Mouse (Mus musculus) liver, embryonic 11.5 days (tissue): ENCODE results near the gene Zbtb17. TPM values are rescaled to one million over a fixed set of nuclear protein-coding genes. Genes with fewer than 3 reads are reported as not detected.

ENCODE experiments used
- ATAC-seq: fragments of 200-750 bp; cut with Nextera tagmentation; replicated peaks from 2 replicates; pipeline ENCODE4 v1.8.0; 2017; ENCODE audit warnings: moderate number of reproducible peaks, mild to moderate bottlenecking, moderate TSS enrichment, moderate library complexity; ENCODE audit not compliant: low FRiP score
- DNase-seq: peaks from one replicate; pipeline ENCODE4 v3.0.0-alpha.2; 2017; ENCODE audit warnings: low spot score
- H3K27ac ChIP-seq: fragments of 300-500 bp; sonication (generic); 2 replicates; pipeline ENCODE4 v1.5.1; 2014; ENCODE audit warnings: mild to moderate bottlenecking, low read depth, low read length, control low read depth
- H3K27me3 ChIP-seq: fragments of 300-500 bp; sonication (generic); replicated peaks from 2 replicates; pipeline ENCODE4 v1.6.1; 2014; ENCODE audit warnings: low read length, mixed read lengths; ENCODE audit not compliant: control insufficient read depth, insufficient read depth
- H3K36me3 ChIP-seq: fragments of 300-500 bp; sonication (generic); 2 replicates; pipeline ENCODE4 v1.6.1; 2014; ENCODE audit warnings: mild to moderate bottlenecking, low read length, moderate library complexity, mixed read lengths; ENCODE audit not compliant: control insufficient read depth, insufficient read depth
- H3K4me1 ChIP-seq: fragments of 300-500 bp; sonication (generic); replicated peaks from 2 replicates; pipeline ENCODE4 v1.6.1; 2014; ENCODE audit warnings: low read length, mixed read lengths; ENCODE audit not compliant: control insufficient read depth, insufficient read depth
- H3K4me2 ChIP-seq: fragments of 300-500 bp; sonication (generic); 2 replicates; pipeline ENCODE4 v1.6.1; 2014; ENCODE audit warnings: mild to moderate bottlenecking, control low read depth, moderate library complexity
- H3K4me3 ChIP-seq: fragments of 300-500 bp; sonication (generic); 2 replicates; pipeline ENCODE4 v1.5.1; 2014; ENCODE audit warnings: low read depth, low read length, control low read depth
- H3K9ac ChIP-seq: fragments of 300-500 bp; sonication (generic); 2 replicates; pipeline ENCODE4 v1.6.1; 2014; ENCODE audit warnings: low read depth, low read length, control low read depth
- H3K9me3 ChIP-seq: fragments of 300-500 bp; sonication (generic); 2 replicates; pipeline ENCODE4 v1.6.1; 2016; ENCODE audit warnings: low read length, inconsistent platforms, mixed read lengths; ENCODE audit not compliant: control insufficient read depth
- WGBS: fragments of 180-500 bp; shearing (Covaris S2); extraction: QIAGEN DNeasy Blood & Tissue Kit; methylation state at CpG from one replicate; pipeline ENCODE4 v1.1.7; 2014; 5-methylcytosine and 5-hydroxymethylcytosine counted together
- polyA plus RNA-seq: library from polyadenylated mRNA; unstranded; fragments of >200 nt; fragmentation: Nextera tagmentation; extraction: Ambion mirVana; gene quantifications from 2 replicates; pipeline ENCODE4 v1.2.1, GENCODE M21; 2014

The Zbtb17 gene
- polyA plus RNA-seq, 1 experiment from 2014 or later = 24.3 TPM

DNA sequence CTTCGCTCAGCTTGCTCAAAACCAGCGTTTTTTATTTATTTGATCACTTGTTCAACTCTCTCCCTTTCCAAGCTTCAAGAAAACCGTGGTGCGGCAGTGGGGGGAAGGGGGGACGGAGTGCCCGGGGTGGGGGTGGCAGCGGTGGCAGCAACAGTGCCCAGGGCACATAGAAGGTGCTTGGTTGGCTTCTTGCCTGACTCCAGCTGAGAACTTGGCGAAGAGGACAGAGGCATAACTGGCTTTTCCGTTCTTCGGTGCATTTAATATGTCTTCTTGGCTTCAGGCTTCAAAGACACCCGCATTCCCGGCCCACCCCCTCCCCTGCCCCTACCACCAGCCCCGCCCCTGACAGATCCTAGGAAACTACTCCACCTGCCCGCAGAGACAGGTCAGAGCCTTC is 11.8 kb upstream of the Zbtb17 start:
- Histone ChIP-seq H3K9ac (no peak overlapping the region), H3K9me3 (no peaks in the 10 kb centered on the region), H3K27me3 (no peaks in the 10 kb centered on the region; the same call in 1 of the 2 replicates), H3K4me3 (no peak overlapping the region), H3K4me1 (no peaks in the 10 kb centered on the region), H3K27ac (no peak overlapping the region), H3K4me2 (no peak overlapping the region), H3K36me3 (no peaks in the 10 kb centered on the region)
- 67% methylated on average over 14 of the region's 14 CpGs for WGBS
- DNase-seq = no peak
- no peak for ATAC-seq

GRCm38 (mm10) chr4:141433191-141433590 is 11.3 kb upstream of the Zbtb17 start:
- Histone ChIP-seq H3K4me1 (no peaks in the 10 kb centered on the region), H3K9me3 (no peaks in the 10 kb centered on the region), H3K9ac (no peak overlapping the region), H3K27ac (no peak overlapping the region), H3K4me2 (no peak overlapping the region), H3K36me3 (no peaks in the 10 kb centered on the region), H3K4me3 (no peak overlapping the region), H3K27me3 (no peaks in the 10 kb centered on the region)
- DNase-seq (no peak), ATAC-seq (no peak)
- WGBS = 78% methylated on average over 18 of the region's 18 CpGs

GRCm38 (mm10) chr4:141435974-141436373 is 8.5 kb upstream of the Zbtb17 start, which contains the start of gene Srarp:
Gene Srarp (minus strand): TSS chr4:141436105.
- ATAC-seq (no peak), DNase-seq (no peak)
- no peaks in the 10 kb centered on the region for H3K27me3 ChIP-seq
- no peaks in the 10 kb centered on the region for H3K36me3 ChIP-seq
- H3K4me2 ChIP-seq = no peak within 1 kb of the TSS
- 76% methylated on average over 1 of the region's 1 CpGs for WGBS
- H3K27ac ChIP-seq = no peak within 1 kb of the TSS
- no peak within 1 kb of the TSS for H3K9ac ChIP-seq
- H3K4me3 ChIP-seq = no peak within 1 kb of the TSS
- no peaks in the 10 kb centered on the region for H3K9me3 ChIP-seq
- no peaks in the 10 kb centered on the region for H3K4me1 ChIP-seq

- Histone ChIP-seq H3K27ac (no peak overlapping the region), H3K9ac (no peak overlapping the region), H3K4me3 (no peak overlapping the region), H3K4me1 (peaks cover 8% of the 10 kb centered on the region; the same call in 1 of the 2 replicates), H3K4me2 (no peak overlapping the region), H3K36me3 (no peaks in the 10 kb centered on the region), H3K27me3 (no peaks in the 10 kb centered on the region), H3K9me3 (no peaks in the 10 kb centered on the region)
- DNase-seq (no peak), ATAC-seq (no peak)
- 74% methylated on average over 12 of the region's 12 CpGs for WGBS
Observed at GRCm38 (mm10) chr4:141439083-141439803, 5.2 kb upstream of the Zbtb17 start.

- no peak for DNase-seq
- no peak overlapping the region for H3K9ac ChIP-seq
- H3K27me3 ChIP-seq = no peaks in the 10 kb centered on the region
- no peak for ATAC-seq
- no peaks in the 10 kb centered on the region for H3K36me3 ChIP-seq
- peaks cover 15% of the 10 kb centered on the region for H3K4me1 ChIP-seq
- H3K4me3 ChIP-seq = no peak overlapping the region
- H3K27ac ChIP-seq = no peak overlapping the region
- H3K4me2 ChIP-seq = no peak overlapping the region
- H3K9me3 ChIP-seq = no peaks in the 10 kb centered on the region
Observed at GRCm38 (mm10) chr4:141440877-141441276, 3.6 kb upstream of the Zbtb17 start.

DNA sequence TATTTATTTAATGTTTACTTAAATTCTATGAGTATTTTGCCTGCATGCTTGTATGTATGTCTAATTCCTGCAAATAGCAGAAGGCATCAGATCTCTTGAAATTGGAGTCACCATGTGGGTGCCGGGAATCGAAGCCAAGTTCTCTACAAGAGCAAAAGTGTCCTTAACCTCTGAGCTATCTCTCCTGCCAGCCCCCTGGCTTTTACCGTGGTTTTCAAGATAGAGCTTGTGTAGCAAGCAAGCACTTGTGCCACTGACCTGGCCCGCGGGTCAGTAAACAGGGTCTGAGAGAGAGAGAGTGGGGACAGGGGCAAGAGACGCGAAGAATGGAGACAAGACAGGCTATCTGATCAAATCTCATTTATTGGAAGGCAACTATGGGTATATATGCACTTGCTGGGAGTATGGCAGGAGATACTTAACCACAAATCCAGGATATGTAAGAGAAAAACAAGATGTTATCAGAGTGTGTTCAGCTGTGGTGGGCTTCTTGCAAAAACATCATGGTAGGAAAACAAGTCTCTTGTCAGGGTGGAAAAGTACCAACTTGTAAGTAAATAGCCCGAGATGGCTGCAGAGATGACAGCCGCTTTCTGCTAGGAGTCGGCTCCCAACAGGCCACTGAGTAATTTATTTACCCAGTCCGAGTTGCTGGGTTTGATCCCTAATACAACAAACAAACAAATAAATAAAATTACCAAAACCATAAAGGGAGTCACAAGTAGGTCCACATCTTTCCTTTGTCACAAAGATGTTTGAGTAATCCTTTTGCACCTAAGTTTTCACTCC is 619 bp upstream of the Zbtb17 start:
- H3K4me2 ChIP-seq = peak overlapping the region; percentile 87
- DNase-seq (no peak), ATAC-seq (no peak)
- peak overlapping the region; percentile 88 for H3K9ac ChIP-seq
- H3K36me3 ChIP-seq = peaks cover 4% of the 10 kb centered on the region
- no peaks in the 10 kb centered on the region for H3K27me3 ChIP-seq
- H3K9me3 ChIP-seq = no peaks in the 10 kb centered on the region
- 41% methylated on average over 11 of the region's 11 CpGs for WGBS
- peaks cover 15% of the 10 kb centered on the region for H3K4me1 ChIP-seq
- 0 out of 2 replicates have a peak overlapping the region, but pooled peaks have one; percentile 36 for H3K27ac ChIP-seq
- H3K4me3 ChIP-seq = peak overlapping the region; percentile 93

DNA sequence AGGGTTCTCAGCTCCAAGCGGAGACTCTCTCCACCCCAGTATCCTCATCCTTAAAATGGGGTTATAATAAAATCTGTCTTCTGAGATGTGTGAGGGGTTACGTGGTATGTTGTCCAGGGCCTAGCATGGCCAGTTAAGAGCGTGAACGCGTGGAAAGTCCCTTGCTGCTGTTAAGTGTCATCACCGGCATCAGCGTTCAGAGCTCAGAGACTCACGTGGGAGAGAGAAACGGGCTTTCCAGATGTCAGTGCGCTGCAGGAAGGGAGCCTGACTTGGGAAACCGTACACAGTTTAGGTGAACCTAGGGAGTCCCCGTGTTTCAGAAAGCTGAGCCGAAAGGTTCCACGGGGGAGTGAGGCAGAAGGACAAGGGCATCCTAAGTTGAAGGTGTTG is 870 bp downstream of the Zbtb17 start:
- ATAC-seq = no peak
- Histone ChIP-seq H3K4me1 (peaks cover 15% of the 10 kb centered on the region), H3K4me2 (peak overlapping the region; percentile 87), H3K4me3 (peak overlapping the region; percentile 93), H3K27ac (peak overlapping the region; percentile 54; the same call in 1 of the 2 replicates), H3K36me3 (peaks cover 7% of the 10 kb centered on the region), H3K9me3 (no peaks in the 10 kb centered on the region), H3K9ac (peak overlapping the region; percentile 88), H3K27me3 (no peaks in the 10 kb centered on the region)
- DNase-seq = no peak
- 20% methylated on average over 14 of the region's 14 CpGs for WGBS

GRCm38 (mm10) chr4:141446211-141446610 is 1.8 kb downstream of the Zbtb17 start:
- Histone ChIP-seq H3K27ac (no peak overlapping the region), H3K4me2 (no peak overlapping the region), H3K9ac (no peak overlapping the region), H3K36me3 (peaks cover 7% of the 10 kb centered on the region), H3K4me3 (no peak overlapping the region; the same call in 1 of the 2 replicates), H3K4me1 (peaks cover 15% of the 10 kb centered on the region), H3K9me3 (no peaks in the 10 kb centered on the region), H3K27me3 (no peaks in the 10 kb centered on the region)
- WGBS = 77% methylated on average over 7 of the region's 7 CpGs
- DNase-seq = no peak
- ATAC-seq = no peak
